Mouse (Mus musculus) left cerebral cortex, adult 9 months (tissue): ENCODE measurements at regions not wholly inside any gene's neighbourhood (a gene's known extent, or its start where the extent isn't known, plus 50 kb on each side); places are given as distances from the start of the nearest gene placed in this dataset.
A peak's percentile ranks its signal among the peaks of the same experiment; 100 is the strongest.

Source experiments
- DNase-seq, 2 experiments: peaks; one replicate each; pipeline ENCODE4 v3.0.0; 2022; ENCODE audit warnings: low spot score in 2 of 2

DNA sequence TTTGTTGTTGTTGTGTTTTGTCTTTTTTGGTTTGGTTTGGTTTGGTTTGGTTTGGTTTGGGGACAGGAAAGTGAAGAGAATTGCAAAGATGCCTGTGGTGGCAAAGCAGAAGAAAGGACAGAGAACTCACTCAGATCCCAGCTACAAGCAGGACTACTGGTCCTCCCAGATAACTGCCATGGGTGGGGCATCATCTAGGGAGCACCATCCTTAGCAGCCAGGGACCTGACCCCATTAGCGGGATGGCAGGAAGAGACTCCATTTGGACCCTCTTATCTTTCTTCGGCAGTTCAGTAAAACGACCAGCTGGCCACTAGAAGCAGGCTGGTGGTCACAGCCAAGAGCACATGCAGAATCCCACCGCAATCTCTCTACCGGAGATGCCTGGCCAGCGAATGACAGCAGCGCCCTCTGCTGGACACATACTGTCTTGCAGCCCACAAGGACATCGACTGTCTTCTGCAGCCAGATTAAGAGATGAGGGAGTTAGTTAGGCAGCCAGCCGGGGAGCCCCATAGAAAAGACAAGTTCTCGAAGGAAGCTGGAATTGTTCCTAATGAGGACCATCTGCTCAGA is 119.8 kb downstream of the Gm9195 start:
- DNase-seq, result peak; percentile 1 to 84

DNA sequence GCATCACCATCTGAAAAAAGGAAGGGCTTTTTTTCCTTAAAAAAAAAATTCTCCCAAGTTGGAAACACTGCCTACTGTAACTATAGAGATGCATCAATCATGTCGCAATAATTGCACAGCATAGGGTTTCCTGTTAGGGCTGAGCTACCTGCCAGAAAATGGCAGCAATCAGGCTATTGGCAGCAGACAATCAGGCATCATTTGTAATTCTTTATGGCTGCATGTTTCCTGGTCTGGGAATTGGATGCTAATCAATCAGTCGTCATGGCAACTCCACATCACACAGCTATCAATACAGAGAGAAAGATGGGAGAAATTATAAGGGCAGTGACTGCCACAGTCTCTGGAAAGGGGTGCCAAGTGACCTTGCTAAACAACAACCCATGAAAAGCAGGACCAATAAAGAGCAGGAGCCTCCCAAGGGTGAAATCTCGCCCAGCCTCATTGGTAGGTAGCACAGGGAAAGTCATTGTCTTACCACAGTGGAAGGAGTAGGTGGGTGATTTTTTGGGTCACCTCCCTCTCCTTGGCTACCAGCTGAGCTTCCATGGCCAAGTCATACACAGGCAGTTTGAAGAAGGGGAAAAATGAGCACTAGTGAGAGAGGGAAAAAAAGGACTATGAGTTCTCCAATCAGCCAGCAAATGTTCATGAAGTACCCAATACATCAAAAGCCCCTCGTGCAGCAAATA is 130.7 kb downstream of the Gm9195 start:
- DNase-seq, result no peak

DNA sequence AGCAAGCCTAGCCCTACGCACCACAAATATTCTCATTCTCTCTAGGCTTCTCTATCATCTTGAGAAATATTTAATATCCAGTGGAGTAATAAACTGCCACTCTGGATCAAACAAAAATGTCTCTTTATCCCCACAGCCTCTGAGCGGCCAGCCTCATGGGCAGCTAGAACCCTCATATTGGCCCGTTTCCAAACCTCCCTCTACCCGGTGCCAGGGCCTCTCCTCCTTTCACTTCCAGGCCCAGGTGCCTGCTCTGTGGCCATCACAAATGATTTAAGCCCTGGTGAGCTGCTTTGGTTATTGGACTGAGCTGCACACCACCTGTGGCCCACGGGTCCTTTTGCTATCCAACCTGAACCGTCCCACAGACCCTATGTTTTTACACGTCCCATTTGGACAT is 131.5 kb downstream of the Gm9195 start:
- DNase-seq, result no peak

DNA sequence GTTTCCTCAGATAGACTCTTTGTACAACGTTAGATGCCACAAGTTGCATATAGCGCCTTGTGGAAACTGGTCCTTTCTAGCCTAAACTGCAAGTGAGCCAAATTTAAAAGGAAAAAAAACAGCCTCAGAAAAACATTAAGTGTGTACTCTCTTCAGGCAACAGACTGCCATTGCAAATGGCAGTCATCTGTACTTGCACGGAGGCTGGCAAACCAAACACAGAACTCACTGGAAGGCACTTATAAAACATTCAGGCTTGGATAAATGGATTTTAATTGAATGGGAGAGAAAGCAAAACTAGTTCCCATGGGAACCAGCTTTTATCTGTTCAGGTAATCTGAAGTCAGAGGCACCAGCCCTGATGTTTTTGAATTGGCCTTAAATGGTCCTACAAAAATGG is 133.7 kb downstream of the Gm9195 start:
- no peak for DNase-seq

DNA sequence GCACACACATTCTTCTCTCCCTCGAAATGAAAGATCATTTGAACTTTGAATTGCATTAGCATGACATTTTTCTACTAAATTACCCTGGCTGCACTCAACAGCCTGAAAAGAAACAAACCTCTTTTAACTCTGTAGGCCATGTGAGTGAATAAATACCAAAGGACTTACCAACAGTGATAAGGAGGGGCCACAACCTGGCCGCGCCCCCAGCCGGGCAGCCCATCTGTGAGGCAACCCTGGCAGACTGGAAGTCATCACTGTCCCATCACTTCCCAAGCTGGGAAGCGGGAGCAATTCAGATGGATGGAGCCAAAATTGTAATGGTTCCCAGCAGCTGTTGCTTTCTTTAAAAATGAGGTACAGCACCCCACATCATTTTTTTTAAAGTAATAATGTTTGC is 149.5 kb downstream of the Gm9195 start:
- no peak for DNase-seq

DNA sequence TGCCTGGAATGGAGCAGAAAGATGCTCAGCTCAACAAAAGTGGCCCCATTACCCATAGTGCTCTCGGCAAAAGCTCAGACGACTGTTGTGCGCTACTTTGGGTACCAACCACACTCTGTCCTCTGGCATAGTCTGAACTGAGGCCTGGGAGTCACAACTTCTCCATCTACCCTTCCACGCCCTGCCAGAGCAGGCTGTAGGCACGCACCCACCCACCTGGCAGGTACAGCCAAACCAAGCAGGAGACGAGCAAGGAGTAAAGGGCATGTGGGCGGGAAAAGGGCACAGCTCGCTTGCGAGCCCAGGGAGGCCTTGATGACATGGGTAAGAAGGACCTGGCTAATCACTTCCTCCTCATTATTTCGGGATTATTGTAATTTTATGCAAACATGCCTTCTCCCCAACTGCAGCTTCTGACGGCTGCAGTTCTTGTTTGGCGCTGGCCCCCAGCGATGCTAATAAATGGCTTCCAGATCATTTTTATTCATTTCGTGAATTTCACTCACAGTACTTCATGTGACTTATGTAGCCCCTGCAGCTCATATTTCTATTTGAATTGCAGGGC is 150.0 kb downstream of the Gm9195 start:
- no peak for DNase-seq

DNA sequence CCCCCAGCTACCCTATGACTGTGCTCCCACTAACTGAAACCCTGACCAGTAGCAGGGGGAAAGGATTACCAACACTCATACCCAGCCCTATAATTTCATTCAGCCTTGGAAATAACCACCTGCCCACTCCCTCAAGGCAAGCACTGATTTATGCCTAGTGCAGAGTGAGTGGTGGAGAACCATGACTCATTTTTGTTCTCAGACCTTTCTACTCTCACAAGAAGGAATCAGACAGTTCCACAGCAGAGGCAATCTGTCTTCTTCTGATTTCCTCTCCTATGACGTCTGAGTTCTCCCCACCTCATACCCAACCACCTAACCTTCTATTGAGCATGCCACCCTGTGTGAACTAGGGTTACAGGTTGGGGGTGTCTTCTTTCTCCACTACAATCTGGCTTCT is 153.6 kb downstream of the Gm9195 start:
- peak in 1 of 2 experiments; percentile 5 for DNase-seq

DNA sequence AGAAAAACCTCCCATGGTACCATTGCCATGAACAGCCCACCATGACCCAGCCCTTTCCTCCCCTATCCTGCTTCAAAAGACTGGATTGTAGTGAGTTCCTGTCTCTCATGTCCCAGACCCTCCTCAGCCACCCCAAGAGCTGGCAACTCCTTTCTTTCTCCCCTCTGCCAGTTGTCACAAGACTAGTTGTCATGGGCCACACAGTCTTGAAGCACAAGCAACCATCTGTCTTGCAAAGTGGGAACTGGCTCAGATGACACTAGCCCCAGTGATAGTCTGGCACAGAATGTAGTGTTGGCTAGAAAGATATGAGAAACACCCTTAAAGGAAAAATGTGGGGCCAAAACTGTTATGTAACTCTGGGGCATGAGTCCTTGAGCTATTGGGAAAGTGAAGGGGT is 187.8 kb downstream of the Gm9195 start:
- DNase-seq, result no peak

DNA sequence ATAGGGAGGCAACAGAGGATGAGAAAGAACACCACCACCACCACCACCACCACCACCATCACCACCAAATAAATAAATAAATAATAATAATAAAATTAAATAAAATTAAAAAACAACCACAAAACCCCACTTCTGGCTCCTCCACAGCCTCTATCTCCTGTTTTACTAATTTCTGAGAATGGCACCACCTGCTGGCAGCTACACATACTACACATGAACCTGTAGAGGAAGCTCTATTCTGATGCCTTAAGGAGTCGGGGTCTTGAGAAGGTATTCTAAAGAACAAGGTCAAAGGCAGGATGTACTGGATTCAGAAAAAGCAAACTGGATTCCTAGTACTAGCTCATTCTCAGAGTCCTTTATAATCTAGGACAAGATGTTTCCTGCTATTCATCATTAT is 191.6 kb downstream of the Gm9195 start:
- peak in 1 of 2 experiments; percentile 64 for DNase-seq

DNA sequence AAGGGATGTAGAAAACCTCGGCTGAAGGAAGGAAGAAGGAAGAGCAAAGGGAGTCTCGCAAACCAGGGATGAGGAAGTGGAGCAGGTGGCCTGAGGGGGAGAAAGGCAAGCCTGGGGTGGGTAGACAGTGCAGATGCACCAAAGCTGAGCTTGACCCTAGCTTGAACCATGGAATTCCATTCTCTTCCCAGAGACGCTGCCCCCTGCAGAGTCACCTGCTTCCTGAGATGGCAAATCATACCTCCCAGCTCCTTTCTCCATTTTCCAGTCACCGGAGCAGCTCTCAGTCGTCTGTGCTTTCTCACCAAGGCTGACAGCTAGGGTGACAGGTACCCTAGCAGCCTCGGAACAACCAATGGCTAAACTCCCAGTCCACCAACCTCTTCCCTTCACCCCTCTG is 197.0 kb downstream of the Gm9195 start:
- DNase-seq, result no peak

DNA sequence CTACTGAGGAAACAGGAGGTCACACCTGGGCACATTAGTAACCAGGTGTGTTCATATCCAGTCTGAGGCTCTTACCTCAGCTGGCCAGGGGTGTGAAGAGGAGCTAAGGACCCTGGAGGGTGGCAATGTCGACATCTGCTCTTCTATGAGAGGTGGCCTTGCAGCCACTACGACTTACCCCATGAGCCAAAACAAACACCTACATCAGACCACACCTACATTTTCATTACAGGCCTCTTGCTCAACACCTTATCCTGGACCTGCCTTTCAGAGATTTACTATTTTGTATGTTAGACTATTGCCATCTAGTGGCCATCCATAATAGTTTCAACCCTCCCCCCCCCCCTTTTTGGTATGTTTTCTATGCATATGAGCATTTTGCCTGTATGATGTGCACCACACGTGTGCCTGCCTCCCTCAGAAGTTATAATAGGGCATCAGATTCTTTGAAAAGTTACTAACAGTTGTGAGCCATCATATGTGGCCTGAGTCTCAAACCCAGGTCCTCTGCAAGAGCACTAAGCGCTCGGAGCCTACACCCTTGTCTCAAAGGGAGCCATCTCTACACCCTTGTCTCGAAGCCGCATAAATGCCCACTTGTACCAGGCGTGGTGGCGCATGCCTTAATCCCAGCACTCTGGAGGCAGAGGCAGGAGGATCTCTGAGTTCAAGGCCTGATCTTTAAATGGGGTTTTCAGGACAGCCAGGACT is 197.8 kb downstream of the Gm9195 start:
- peak in 1 of 2 experiments; percentile 11 for DNase-seq

DNA sequence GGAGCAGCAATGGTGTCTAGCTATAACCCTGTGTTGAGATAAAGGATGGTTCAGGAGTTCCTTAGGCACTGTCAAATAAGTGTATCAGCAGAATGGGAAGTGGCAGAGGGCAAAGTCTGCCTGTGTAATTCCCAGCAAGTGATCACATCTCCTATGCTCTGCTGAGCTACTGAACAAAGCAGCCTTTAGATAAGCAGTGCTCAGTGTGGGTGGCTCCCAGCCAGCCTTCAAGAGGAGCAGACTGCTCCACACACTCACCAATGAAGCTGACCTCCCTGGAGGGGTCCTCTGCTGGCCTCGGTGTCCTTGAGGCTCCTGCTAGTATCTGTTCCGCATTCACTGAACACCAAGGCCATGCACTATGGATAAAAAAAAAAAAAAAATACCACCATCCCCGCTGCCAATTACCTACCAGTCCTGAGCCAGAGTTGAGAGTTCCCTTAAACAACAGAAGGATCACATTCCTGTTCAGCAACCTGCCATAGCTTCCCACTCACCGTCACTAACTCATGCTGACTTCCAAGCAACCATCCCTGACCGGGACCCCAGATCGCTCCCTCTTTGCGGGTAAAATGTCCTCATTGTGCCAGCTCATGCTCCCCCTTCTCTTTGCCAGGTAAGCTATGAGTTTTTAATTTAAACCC is 198.9 kb downstream of the Gm9195 start:
- no peak for DNase-seq

DNA sequence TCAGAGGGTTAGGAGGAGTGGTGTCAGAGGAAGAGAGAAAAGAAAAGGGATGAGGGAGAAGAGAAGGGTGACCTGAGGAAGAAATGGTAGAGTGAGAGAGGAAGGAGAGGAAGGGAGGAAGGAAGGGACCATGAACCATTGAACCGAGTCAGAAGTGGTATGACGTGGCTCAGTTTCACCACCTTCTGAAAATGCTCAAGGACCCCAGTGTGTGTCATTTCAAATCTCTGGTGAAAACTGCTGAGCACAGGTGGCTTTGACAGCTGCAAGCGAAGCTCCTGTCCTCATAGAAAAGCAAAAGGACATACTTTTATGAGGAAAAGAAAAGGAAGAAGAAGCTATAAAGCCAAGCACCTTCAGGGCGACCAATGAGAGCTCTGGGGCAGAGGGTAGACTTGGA is 214.3 kb downstream of the Gm9195 start:
- DNase-seq, result no peak

DNA sequence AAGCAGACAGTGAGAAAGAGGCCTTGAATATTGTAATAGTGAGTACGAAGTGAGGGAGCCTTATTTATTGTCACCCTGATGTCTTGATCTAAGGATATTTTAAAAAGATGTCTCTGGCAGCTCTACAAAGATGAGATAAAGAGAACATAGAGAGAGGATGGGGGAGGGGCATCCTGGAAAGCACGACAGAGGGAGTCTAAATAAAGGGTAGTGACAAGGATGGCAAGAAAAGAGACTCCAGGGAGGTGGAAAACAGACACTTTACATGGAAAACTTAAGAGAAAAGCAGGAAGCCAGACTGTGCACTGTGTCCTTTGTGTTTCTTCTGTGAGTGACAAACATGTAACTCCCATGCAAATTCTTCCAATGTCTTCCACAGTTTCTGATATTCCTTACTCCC is 232.4 kb downstream of the Gm9195 start:
- DNase-seq, result no peak

DNA sequence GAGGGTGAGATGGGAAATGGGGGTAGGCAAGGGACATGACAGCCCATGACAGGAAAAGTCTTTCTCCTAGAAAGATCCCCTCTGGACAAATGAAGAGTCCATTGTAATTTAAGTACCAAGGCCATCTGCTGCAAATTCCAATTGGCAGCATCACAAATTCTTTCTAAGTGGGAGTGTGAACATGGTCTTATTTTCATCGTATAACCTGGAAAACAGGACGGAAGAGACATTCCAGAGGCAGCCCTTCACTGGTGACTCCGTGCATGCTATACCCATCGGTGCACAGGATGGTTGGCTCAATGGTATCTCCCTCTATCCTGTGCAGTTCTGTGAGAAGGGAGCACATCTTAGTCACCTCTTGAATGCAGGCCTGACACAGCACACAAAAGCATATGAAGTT is 249.8 kb downstream of the Gm9195 start:
- peak in 1 of 2 experiments; percentile 49 for DNase-seq

DNA sequence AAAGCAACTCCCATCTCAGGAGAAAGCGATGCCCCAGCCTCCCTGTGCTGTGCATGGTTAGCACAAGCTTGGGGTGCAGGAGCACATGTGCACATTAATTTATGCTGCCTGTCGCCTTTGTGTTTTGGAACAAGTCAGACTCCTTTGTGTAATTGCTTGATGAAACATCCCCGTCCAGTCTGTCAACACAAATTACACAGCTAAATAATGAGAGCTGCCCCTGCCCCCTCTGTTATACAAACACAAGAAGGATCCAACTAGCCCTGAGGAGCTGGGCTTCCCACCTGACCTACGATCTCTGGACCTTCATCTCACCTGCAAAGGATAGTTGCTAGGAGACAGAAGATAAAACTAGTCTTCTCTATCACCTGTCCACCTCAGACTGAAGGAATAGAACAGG is 251.4 kb downstream of the Gm9195 start:
- no peak for DNase-seq

DNA sequence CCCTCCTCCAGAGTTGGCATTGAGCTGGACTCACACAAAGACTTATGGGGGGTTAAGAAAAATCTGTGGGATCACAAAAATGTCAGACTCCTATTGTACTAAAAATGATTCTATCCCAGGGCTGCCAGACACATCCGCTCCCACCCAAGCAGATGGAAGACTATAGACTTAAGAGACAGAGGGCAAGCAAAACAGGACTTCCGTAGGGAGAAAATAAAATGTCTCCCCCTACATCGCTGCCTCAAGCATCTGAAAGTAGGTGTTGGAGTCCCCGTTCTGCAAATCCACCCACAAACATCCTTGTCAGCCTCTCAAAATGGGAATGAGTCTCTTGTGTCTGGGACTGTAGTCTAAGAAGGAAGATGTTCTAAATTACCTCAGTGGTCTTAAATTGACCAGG is 253.3 kb downstream of the Gm9195 start:
- DNase-seq, result peak; percentile 27 to 58

DNA sequence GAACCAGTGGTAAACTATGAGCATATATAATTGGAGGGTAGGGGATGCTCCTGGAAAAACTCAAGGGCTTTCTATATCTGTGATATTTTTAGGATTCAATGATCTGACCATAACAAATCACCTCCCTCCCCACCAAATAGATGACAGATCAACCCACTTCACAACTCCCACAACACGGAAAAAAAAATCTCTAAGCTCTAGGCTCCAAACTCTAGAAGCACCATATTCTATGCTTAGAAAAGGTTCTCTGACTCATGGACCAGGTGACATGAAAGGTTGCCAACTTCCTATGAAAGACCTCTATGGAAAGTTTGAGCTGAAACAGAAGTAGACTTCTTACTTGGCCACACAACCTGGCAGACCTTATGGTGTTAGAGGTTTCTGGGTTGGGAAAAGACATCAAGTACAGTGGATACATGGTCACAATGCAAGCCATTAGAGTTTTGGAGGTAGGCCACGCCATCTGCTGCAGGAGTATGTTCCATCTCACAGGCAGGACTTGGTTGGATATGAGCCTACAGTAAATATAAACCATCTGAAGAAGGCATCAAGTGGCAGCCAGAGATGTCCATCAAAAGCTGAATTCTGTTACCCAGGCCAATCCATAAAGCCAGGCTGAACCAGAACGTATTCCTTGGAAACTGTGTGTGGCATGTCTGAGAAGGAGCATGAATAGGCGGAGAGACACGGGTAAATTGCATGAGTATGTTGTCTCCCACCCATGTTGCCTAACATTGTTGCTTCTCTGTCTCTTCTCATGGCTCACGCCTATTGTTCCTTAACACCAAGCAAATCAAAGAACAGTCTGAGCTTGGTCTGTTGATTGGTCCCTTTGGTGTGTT is 257.2 kb downstream of the Gm9195 start:
- peak; percentile 14 to 59 for DNase-seq

DNA sequence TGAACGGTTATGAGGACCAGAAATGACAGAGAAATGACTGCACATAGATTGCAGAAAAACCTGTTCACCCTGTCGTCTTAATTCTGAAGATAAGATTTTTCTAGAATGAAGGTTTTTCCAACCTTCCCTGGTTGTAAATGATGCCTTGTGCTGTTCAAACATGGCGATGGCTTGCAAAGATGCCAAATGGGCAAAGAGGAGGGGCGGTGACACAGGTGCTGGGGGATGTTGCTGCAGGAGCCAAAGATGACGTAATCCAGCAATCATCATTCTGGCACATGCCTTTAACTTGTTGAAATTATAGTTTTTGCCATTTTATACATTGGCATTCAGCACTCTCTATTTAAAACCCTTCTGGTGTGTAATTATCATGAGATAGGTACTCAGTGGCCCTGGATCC is 263.8 kb downstream of the Gm9195 start:
- no peak for DNase-seq

DNA sequence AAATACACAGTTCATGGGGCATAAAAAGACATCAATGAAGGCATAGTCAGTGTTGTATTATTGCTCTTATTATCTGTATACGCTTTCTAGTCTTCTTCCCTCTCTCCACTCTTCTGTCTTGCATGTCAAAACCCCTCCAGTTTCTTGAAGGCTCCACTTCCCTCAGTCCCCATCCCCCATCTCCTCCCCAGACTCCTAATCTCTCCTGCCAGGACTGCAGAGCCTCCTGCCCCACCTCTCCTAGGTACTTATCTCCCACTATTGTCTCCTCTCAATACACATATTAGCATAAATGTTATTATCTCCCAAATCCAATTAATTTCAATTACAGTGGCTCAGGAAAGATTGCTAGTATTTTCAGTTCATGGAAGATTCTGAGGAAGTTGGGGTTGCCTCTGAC is 264.2 kb downstream of the Gm9195 start:
- DNase-seq, result no peak

DNA sequence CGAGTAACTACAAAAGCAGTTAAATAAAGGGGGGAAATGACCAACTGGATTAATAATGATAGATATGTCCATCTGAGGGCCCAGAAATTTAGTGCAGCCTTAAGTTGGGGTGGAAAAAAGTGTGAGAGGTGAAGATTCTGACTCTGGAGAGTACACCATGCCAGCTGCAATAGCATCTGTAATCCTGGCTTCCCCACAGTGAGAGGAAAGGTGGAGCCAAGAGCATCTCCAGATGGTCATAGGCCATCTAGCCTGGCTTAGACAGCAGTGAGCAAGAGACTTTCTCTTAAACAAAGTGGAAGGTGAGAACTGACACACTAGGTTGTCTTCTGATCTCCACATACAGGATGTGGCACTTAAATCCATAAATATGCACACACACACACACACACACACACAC is 264.7 kb downstream of the Gm9195 start:
- DNase-seq, result no peak

DNA sequence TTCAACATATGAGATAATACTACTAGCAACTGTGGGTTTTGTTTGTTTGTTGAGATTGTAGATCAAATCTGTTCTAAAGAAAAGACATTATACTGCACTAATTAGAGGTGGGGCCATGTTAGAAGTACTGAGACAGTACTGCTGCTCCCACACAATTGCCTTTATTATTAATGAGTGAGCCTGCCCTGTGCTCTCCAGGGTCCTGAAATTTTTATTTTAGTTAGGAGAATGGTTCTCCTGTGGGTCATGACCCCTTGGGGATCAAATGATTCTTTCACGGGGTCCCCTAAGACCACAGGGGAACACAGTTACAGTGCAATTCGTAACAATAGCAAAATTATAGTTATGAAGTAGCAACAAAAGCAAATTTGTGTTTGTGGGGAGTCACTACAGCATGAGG is 268.8 kb downstream of the Gm9195 start:
- no peak for DNase-seq
